Mouse (Mus musculus) cerebellum, adult 9-11 months (tissue): ENCODE data around the gene Tsc22d1.
A peak's percentile ranks its signal among the peaks of the same experiment; 100 is the strongest.

ENCODE experiments used
- DNase-seq: peaks from one replicate; pipeline ENCODE4 v3.0.0; 2022

Tsc22d1 gene

GRCm38 (mm10) chr14:76414862-76415780 lies at the start of gene Tsc22d1:
TSS of gene Tsc22d1 (plus strand) at chr14:76414961.
- DNase-seq: no peak

DNA sequence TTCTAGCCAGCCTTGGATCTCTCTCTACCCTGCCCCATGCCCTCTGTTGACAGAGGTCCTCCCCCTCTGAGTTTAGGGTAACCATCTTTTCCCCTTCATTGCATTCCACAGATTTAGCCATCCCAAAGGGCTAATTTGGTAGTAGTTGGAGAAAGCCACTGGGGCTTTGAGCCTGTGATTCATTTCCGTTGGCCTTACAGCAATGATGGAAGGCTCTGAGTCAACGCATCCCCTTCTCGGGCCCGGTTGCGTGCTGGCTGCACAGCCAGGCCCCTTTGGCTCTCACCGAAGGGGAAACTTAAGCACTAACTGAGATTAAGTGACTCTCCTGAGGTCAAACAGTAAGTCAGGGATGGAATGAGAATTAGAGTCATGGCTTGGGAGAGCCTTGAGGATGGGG lies 41.1 kb upstream of the Tsc22d1 start:
- no peak for DNase-seq

DNA sequence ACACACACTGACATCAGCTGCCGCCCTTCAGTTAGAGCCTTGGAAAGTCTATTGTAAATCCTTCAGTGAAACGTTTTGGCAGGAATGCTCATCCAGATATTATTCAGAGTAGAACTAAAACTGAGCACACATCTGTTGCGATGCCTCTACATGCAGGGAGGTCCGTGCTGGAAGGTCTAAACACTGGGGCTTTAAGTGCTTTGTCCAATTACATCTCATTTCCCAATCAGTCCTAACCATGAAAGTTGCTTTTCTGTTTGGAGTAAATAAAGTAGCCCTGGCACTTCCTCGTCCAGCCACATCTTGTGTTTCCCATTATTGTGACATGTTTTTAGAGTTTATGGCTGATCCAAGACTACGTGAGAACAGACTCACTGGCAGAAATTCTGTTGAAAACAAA lies 40.2 kb upstream of the Tsc22d1 start:
- DNase-seq: no peak

GRCm38 (mm10) chr14:76376561-76376960 lies 38.2 kb upstream of the Tsc22d1 start:
- no peak for DNase-seq

DNA sequence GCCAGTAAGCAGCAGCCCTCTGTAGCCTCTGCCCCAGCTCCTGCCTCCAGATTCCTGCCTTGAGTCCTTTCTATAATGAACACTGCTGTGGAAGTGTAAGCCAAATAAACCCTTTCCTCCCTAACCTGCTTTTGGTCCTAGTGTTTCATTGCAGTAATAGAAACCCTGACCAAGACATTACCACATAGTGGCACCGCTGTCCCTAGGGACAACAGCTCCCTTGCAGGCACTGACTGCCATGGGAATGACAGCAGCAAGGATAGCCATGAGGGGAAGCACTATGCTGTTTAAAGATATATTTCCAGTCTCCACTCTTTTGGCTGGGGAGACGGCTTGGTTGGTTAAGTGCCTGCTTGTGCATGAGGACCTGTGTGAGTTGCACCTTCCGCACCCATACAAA lies 35.4 kb upstream of the Tsc22d1 start:
- no peak for DNase-seq

DNA sequence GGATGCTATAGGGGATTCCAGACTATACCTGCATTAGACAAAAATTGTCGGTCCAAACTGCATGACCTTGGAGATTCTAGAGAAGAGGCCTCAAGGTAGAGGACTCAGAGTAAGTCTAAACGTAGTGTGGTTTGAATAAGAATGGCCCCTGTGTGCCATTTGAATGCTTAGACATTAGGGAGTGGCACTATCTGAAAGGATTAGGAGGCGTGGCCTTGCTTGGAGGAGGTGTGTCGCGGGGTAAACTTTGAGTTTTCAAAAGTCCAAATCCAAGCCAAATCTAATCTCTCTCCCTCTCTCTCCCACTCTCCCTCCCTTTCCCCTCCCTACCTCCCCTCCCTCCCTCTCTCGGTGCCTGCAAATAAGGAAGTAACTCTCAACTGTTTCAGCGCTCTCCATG lies 26.7 kb upstream of the Tsc22d1 start:
- no peak for DNase-seq

DNA sequence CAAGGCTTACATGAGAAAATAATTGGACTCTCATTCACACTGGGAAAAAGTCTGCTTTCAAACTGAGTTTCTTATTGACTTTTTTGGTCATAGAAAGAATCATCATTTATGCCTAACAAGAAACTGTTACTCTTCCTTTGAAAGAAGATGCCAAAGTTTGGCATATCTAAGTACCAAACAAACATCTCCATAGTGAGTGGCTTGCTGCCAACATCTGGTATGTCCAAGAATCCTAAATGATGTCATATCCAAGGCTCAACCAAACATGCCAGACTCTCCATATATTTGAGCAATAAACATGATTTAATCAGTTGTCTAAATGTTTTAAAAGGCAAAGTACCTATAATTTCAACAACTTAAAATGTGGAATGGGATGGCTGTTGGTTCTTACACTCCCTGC lies 16.5 kb upstream of the Tsc22d1 start:
- DNase-seq: no peak

DNA sequence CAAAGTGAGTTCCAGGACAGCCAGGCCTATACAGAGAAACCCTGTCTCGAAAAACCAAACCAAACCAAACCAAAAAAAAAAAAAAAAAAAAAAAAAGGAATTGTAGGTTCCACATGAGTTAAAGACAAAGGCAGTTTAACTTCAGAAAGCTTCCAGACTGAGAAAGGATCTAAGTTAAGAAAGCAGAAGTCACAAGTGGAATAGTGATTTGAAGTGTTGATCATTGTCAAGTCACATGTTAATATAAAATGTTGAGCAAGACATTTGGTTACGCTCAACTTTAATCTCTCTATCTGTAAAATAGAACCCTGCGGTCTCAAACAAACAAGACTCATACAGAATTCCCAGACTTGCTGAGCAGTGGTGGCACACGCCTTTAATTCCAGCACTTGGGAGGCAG lies 12.2 kb upstream of the Tsc22d1 start:
- no peak for DNase-seq

DNA sequence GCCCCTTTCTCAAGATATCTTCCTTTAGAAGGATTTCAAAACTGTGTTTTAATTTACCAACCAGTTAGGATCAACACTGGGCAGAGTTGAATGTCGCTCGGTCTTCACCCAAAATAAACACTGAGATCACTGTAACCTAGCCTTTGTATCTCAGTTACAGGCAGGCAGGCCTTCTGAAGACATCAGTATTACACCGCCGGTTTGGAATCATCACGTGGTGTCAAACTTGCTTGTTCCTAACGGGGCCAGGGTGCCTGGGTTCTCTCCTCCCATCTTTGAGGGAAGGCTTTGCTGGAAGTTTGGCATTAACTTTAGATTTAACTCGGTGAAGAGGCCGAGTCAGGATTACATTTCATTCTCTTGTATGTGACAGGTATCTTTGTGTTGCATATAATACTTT lies 5.7 kb upstream of the Tsc22d1 start:
- no peak for DNase-seq

- no peak for DNase-seq
These were observed 1.0 kb upstream of the Tsc22d1 start for GRCm38 (mm10) chr14:76413773-76414121.

DNA sequence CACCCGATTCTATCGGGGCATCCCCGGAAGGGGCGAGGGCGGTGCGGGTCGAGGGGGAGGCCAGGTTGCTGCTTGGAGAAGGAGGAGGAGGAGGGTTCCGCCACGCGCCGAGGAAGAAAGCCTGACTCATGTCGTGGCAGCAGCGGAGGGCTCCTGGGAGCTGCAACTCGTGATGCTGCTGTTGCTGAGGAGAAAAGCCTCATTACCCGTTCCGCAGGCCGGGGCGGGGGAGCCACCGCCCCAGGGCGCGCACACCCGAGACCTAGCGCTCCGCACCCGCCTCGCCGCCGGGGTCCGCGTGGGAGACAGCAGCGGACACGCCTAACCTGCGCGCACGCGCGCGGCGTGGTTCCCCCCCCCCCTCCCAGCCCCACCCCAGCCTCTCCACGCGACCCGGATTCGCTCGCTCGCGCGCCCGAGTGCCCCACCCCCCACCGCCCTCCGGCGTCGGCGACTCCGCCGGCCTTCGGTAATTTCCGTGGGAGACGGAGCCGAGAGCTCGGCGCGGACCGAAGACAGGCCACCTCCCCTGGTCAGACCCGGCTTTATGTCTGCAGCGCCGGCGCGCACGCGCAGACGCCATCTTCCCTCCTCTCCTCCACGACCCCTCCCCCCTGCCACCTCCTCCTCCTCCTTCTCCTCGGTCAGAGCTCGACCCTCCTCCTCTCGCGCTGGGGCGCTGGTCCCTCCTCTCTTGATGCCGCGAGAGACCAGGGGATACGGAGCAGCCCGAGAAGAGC lies 469 bp upstream of the Tsc22d1 start:
- peak; percentile 99 for DNase-seq

- DNase-seq: peak; percentile 77
These were observed 1.1 kb downstream of the Tsc22d1 start for GRCm38 (mm10) chr14:76415781-76416301.

DNA sequence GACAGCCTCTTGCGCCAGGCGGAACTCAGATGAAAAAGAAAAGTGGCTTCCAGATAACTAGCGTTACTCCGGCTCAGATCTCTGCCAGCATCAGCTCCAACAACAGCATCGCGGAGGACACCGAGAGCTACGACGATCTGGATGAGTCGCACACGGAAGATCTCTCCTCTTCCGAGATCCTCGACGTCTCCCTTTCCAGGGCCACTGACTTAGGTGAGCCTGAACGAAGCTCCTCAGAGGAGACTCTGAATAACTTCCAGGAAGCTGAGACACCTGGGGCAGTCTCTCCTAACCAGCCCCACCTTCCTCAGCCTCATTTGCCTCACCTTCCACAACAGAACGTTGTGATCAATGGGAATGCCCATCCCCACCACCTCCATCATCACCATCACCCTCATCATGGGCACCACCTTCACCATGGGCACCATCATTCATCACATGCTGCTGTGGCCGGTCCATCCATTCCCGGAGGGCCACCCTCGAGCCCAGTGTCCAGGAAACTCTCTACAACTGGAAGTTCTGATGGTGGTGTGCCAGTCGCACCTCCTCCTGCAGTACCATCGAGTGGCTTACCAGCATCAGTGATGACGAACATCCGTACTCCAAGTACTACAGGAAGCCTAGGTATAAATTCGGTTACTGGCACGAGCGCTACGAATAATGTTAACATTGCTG lies 1.7 kb downstream of the Tsc22d1 start:
- DNase-seq: peak; percentile 61

- DNase-seq: peak; percentile 25
These were observed 2.6 kb downstream of the Tsc22d1 start for GRCm38 (mm10) chr14:76417346-76417745.

- no peak for DNase-seq
These were observed 6.0 kb downstream of the Tsc22d1 start for GRCm38 (mm10) chr14:76420726-76421125.

DNA sequence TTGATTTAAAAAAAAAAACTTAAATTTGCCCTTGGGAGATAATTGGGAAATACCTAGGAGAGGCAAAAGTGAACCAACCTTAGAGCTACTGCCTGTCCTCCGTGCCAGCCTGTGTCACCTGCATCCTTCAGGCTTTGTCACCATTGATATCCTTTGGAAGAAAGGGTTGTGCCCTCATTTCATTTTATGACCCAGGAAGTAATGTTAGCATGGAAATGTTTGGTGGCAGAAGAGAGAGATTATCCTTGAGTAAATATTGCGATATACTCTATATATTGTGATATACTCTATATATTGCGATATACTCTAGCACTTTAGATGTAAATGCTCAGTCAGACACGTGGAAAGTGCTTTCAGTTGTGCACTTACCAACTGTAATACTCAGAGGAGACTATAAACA lies 6.4 kb downstream of the Tsc22d1 start:
- no peak for DNase-seq

DNA sequence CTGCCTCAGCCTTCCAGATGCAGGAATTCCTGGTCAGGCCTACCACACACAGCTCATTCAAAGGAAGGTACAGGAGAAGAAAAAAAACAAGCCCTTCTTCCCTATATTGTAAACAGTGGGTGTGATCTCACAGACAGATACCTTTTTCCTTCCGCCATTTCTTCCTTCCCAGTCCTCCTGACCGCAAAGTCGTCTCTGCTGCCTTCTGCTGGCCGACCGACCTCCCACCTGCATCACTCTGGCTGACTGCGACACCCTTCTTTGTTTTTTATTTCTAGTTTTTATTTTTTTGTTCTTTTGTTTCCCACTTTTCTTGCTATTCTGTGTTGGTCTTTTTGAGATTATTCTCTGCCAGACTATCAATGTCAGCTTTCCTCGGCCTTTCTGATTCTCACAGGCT lies 10.7 kb downstream of the Tsc22d1 start:
- no peak for DNase-seq

DNA sequence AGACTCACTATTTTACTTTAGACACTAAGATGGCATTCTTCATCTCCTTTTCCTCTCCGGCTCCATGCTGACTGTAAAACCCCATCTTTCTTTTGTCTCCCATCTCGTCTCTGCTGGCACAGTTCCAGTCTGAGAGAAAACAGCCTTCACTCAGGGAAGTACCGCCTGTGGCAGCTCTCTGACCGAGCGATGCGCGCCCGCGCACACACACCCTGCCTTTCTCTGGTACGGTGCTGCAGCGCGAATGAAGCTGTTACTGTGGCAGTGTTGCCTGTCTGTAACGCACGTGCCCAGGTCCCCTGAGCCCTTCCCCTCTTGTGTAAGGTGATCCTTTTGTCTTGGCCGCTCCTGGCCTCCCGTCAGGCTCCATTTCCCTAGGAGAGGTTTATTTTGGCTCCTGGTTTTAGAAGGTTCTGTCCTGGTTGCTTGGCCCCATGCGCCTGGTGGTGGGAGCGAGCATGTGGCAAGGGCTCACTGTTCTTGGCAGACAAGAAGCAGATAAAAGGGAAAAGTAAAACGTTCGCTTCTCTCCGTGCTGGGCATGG lies 11.3 kb downstream of the Tsc22d1 start:
- no peak for DNase-seq

- DNase-seq: no peak
These were observed 14.1 kb downstream of the Tsc22d1 start for GRCm38 (mm10) chr14:76428855-76429254.

DNA sequence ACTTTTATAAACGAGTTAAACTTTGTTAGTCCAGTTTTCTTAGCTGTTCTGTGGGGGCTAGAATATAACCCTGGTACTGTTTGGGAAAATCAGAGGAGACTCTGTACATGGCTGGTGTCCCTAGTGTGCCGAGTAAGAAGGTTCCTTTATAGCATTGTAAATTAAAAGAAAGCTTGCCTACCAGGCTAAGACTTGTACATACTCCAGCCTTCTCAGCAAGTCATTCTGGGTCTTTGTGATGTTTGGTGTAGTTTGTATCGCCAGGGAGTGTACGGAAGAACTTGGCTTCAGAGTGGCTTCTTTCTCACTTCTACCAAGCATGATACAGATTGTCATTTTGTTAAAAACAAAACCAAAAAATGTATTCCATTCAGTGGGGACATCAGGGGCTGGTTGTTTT lies 17.2 kb downstream of the Tsc22d1 start:
- no peak for DNase-seq

DNA sequence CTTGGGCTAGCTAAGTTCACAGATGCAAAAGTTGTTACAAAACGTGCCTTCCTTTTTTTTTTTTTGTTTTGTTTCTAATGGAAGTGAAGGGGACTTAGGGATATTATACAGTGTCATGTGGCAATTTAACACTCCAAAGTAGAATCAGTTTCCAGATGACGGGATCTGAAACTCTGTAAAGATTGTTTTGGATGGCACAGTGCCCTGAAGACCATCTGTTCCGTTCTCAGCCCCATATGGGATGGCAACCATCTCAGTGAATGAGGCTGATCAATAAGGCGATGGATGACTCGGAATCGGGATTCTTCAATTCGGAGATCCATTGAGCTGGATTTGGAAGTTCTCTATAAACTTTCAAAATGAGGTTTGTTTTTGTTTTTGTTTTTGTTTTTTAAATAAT lies 17.6 kb downstream of the Tsc22d1 start:
- DNase-seq: no peak

DNA sequence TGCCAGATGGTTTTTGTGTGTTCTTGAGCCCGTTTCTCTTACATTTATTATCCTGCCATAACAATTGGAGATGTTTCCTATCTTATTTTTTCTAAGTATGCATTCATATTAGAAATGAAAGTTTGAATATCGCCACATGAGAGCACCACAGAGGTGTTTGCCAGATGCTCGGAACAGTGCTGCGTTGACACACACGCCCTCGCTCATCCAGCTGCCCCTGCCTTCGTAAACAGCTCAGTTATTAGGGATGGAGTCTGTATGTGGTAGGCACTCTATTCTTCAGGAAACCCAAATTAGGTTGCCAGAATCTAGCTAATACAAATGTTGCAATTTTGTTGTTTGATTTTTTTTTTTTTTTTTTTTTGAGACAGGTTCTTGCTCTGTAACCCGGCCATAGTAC lies 18.1 kb downstream of the Tsc22d1 start:
- no peak for DNase-seq

GRCm38 (mm10) chr14:76442160-76442559 lies 27.4 kb downstream of the Tsc22d1 start:
- DNase-seq: no peak
